Mouse (Mus musculus) small intestine, adult 2 months (tissue): ENCODE data around the gene Nrg3.

Experiments
- CTCF ChIP-seq: fragments of 200-500 bp; IDR thresholded peaks from 2 replicates; pipeline ENCODE4 v1.5.1; 2012; ENCODE audit warnings: low read depth, mild to moderate bottlenecking, control low read depth, inconsistent platforms, low read length, moderate library complexity, mixed read lengths; ENCODE audit not compliant: insufficient replicate concordance, insufficient read length; ENCODE audit errors: extremely low read depth
- POLR2A ChIP-seq: fragments of 200-500 bp; IDR thresholded peaks from 2 replicates; pipeline ENCODE4 v1.6.1; 2012; ENCODE audit warnings: low read depth, mild to moderate bottlenecking, control low read depth, inconsistent platforms, low read length, moderate library complexity

GRCm38 (mm10) chr14:38547257-38547656 lies 925.6 kb downstream of the Nrg3 start:
- no peak for TF ChIP-seq CTCF
- no peak for TF ChIP-seq POLR2A
